Mouse (Mus musculus) small intestine, adult 2 months (tissue): ENCODE measurements around the gene Tom1l1.

Experiments used
- CTCF ChIP-seq: fragments of 200-500 bp; IDR thresholded peaks from 2 replicates; pipeline ENCODE4 v1.5.1; 2012; ENCODE audit warnings: low read depth, mild to moderate bottlenecking, control low read depth, inconsistent platforms, low read length, moderate library complexity, mixed read lengths; ENCODE audit not compliant: insufficient replicate concordance, insufficient read length; ENCODE audit errors: extremely low read depth
- POLR2A ChIP-seq: fragments of 200-500 bp; IDR thresholded peaks from 2 replicates; pipeline ENCODE4 v1.6.1; 2012; ENCODE audit warnings: low read depth, mild to moderate bottlenecking, control low read depth, inconsistent platforms, low read length, moderate library complexity

DNA sequence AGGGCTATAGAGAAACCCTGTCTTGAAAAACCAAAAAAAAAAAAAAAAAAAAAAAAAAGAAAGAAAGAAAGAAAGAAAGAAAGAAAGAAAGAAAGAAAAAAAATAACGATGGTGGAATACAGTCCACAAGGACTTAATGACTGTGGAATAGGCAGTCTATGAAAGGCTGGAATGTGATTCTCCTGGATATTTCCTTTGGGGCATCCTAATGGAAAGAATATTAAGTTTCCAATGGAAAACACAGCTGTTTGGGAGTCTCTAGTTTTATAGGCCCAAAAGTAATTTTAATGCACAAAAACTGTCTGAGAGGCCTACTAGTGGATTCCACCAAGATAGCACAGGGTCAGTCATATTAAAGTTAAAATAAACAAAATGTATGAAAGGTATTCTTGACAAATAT lies 92.3 kb downstream of the Tom1l1 start:
- TF ChIP-seq CTCF (no peak), POLR2A (no peak)
